Mouse (Mus musculus) urinary bladder, postnatal 14 days (tissue): ENCODE measurements at regions not wholly inside any gene's neighbourhood (a gene's known extent, or its start where the extent isn't known, plus 50 kb on each side); places are given as distances from the start of the nearest gene placed in this dataset.
"Not testable (repeated sequence)": the region's sequence is repeated elsewhere in the genome, so short reads cannot be mapped to it uniquely, and the experiment has no call there.

Experiments used
- DNase-seq: peaks from one replicate; pipeline ENCODE4 v3.0.0; 2021; ENCODE audit warnings: low spot score

GRCm38 (mm10) chr2:181930037-181930436 is 60.9 kb upstream of the Gm14496 start:
- DNase-seq, result no peak

- not testable (repeated sequence) for DNase-seq
Observed at GRCm38 (mm10) chr2:181930538-181930937, 60.4 kb upstream of the Gm14496 start.

GRCm38 (mm10) chr2:181931077-181931815 is 59.7 kb upstream of the Gm14496 start:
- DNase-seq, result peak; percentile 32

- DNase-seq, result no peak
Observed at GRCm38 (mm10) chr2:181931918-181932605, 58.9 kb upstream of the Gm14496 start.
